Mouse (Mus musculus) limb, embryonic 12.5 days (tissue): ENCODE data around the gene Hoxc10. TPM values are rescaled to one million over a fixed set of nuclear protein-coding genes. Genes with fewer than 3 reads are reported as not detected.
A peak's percentile ranks its signal among the peaks of the same experiment; 100 is the strongest.

Experiments
- ATAC-seq: fragments of 200-750 bp; cut with Nextera tagmentation; 2 replicates; pipeline ENCODE4 v1.8.0; 2017; ENCODE audit warnings: low read depth, moderate TSS enrichment; ENCODE audit not compliant: insufficient number of reproducible peaks, insufficient read depth, low FRiP score, low TSS enrichment
- H3K27ac ChIP-seq: fragments of 300-500 bp; sonication (generic); 2 replicates; pipeline ENCODE4 v1.5.1; 2016; ENCODE audit warnings: mild to moderate bottlenecking, moderate library complexity
- H3K27me3 ChIP-seq: fragments of 300-500 bp; sonication (generic); 2 replicates; pipeline ENCODE4 v1.6.1; 2016; ENCODE audit warnings: mild to moderate bottlenecking, moderate library complexity
- H3K36me3 ChIP-seq: fragments of 300-500 bp; sonication (generic); 2 replicates; pipeline ENCODE4 v1.6.1; 2016; ENCODE audit warnings: mild to moderate bottlenecking, moderate library complexity
- H3K4me1 ChIP-seq: fragments of 300-500 bp; sonication (generic); replicated peaks from 2 replicates; pipeline ENCODE4 v1.6.1; 2016
- H3K4me2 ChIP-seq: fragments of 300-500 bp; sonication (generic); 2 replicates; pipeline ENCODE4 v1.6.1; 2016; ENCODE audit warnings: mild to moderate bottlenecking, moderate library complexity
- H3K4me3 ChIP-seq: fragments of 300-500 bp; sonication (generic); replicated peaks from 2 replicates; pipeline ENCODE4 v1.5.1; 2016; ENCODE audit warnings: mild to moderate bottlenecking
- H3K9ac ChIP-seq: fragments of 300-500 bp; sonication (generic); replicated peaks from 2 replicates; pipeline ENCODE4 v1.6.1; 2016; ENCODE audit warnings: mild to moderate bottlenecking, moderate library complexity
- H3K9me3 ChIP-seq: fragments of 300-500 bp; sonication (generic); 2 replicates; pipeline ENCODE4 v1.6.1; 2016; ENCODE audit warnings: mild to moderate bottlenecking, moderate library complexity
- WGBS: fragments of 180-500 bp; shearing (Covaris S2); methylation state at CpG from one replicate; pipeline ENCODE4 v1.1.7; 2016; 5-methylcytosine and 5-hydroxymethylcytosine counted together
- polyA plus RNA-seq: library from polyadenylated mRNA; unstranded; fragments of >200 nt; fragmentation: Nextera tagmentation; extraction: Ambion mirVana; gene quantifications from 2 replicates; pipeline ENCODE4 v1.2.1, GENCODE M21; 2016

The Hoxc10 gene
- polyA plus RNA-seq, 1 experiment from 2014 or later = 21.2 TPM

- Histone ChIP-seq H3K36me3 (no peaks in the 10 kb centered on the region), H3K4me1 (peaks cover 31% of the 10 kb centered on the region), H3K4me3 (no peak overlapping the region), H3K27ac (no peak overlapping the region), H3K9ac (no peak overlapping the region), H3K9me3 (no peaks in the 10 kb centered on the region), H3K27me3 (peaks cover 95% of the 10 kb centered on the region), H3K4me2 (no peak overlapping the region)
- ATAC-seq = no peak
- WGBS = 13% methylated on average over 3 of the region's 3 CpGs
Measured at GRCm38 (mm10) chr15:102992863-102993262, 26.3 kb downstream of the Hoxc10 start.

GRCm38 (mm10) chr15:102996548-102996947 is 30.0 kb downstream of the Hoxc10 start:
- under 1% methylated on average over 9 of the region's 9 CpGs for WGBS
- Histone ChIP-seq H3K9ac (no peak overlapping the region), H3K27ac (no peak overlapping the region)

GRCm38 (mm10) chr15:102997431-102997830 is 30.8 kb downstream of the Hoxc10 start:
- no peak overlapping the region for H3K9ac ChIP-seq
- peak overlapping the region; percentile 66 for H3K4me2 ChIP-seq
- no peaks in the 10 kb centered on the region for H3K36me3 ChIP-seq
- no peak for ATAC-seq
- no peaks in the 10 kb centered on the region for H3K9me3 ChIP-seq
- 5% methylated on average over 3 of the region's 3 CpGs for WGBS
- peaks cover 61% of the 10 kb centered on the region for H3K4me1 ChIP-seq
- peak overlapping the region; percentile 43 for H3K4me3 ChIP-seq
- no peak overlapping the region for H3K27ac ChIP-seq
- peaks cover 95% of the 10 kb centered on the region for H3K27me3 ChIP-seq

More at GRCm38 (mm10) chr15:102996548-102996947, 30.0 kb downstream of the Hoxc10 start:
- no peak overlapping the region for H3K4me3 ChIP-seq
- peaks cover 59% of the 10 kb centered on the region for H3K4me1 ChIP-seq
- no peaks in the 10 kb centered on the region for H3K9me3 ChIP-seq
- H3K4me2 ChIP-seq = peak overlapping the region; percentile 15; the same call in 1 of the 2 replicates
- H3K27me3 ChIP-seq = peaks cover 95% of the 10 kb centered on the region
- H3K36me3 ChIP-seq = no peaks in the 10 kb centered on the region
- no peak for ATAC-seq

GRCm38 (mm10) chr15:102997939-102998355 is 31.4 kb downstream of the Hoxc10 start, which contains the start of gene Hoxc6:
Gene Hoxc6 (plus strand): TSS chr15:102998257.
- H3K36me3 ChIP-seq = no peaks in the 10 kb centered on the region
- H3K4me2 ChIP-seq = peak within 1 kb of the TSS; percentile 66
- peak within 1 kb of the TSS; percentile 43 for H3K4me3 ChIP-seq
- H3K9me3 ChIP-seq = no peaks in the 10 kb centered on the region
- peaks cover 65% of the 10 kb centered on the region for H3K4me1 ChIP-seq
- H3K9ac ChIP-seq = peak within 1 kb of the TSS; percentile 47
- WGBS = under 1% methylated on average over 19 of the region's 19 CpGs
- peak within 1 kb of the TSS; percentile 79; the same call in 1 of the 2 replicates for H3K27ac ChIP-seq
- peaks cover 95% of the 10 kb centered on the region for H3K27me3 ChIP-seq
- peak; percentile 57; the same call in 1 of the 2 replicates for ATAC-seq

GRCm38 (mm10) chr15:102998608-102999182 is 32.1 kb downstream of the Hoxc10 start:
- peak; percentile 31; the same call in 1 of the 2 replicates for ATAC-seq
- Histone ChIP-seq H3K36me3 (no peaks in the 10 kb centered on the region), H3K27me3 (peaks cover 96% of the 10 kb centered on the region), H3K9me3 (no peaks in the 10 kb centered on the region), H3K4me2 (peak overlapping the region; percentile 66), H3K4me3 (peak overlapping the region; percentile 43), H3K27ac (peak overlapping the region; percentile 79; the same call in 1 of the 2 replicates), H3K4me1 (peaks cover 68% of the 10 kb centered on the region), H3K9ac (peak overlapping the region; percentile 47)
- 0% methylated on average over 19 of the region's 19 CpGs for WGBS

GRCm38 (mm10) chr15:102999183-102999831 is 32.7 kb downstream of the Hoxc10 start:
- ATAC-seq = peak; percentile 30; the same call in 1 of the 2 replicates
- peak overlapping the region; percentile 47 for H3K9ac ChIP-seq
- peak overlapping the region; percentile 79 for H3K27ac ChIP-seq

GRCm38 (mm10) chr15:102999955-103000354 is 33.4 kb downstream of the Hoxc10 start:
- Histone ChIP-seq H3K9me3 (no peaks in the 10 kb centered on the region), H3K4me2 (peak overlapping the region; percentile 66), H3K27me3 (peaks cover 97% of the 10 kb centered on the region), H3K9ac (peak overlapping the region; percentile 47; the same call in 1 of the 2 replicates), H3K36me3 (no peaks in the 10 kb centered on the region), H3K4me1 (peaks cover 68% of the 10 kb centered on the region), H3K4me3 (peak overlapping the region; percentile 43), H3K27ac (peak overlapping the region; percentile 79)
- ATAC-seq = peak; percentile 63; the same call in 1 of the 2 replicates
- WGBS = under 1% methylated on average over 11 of the region's 11 CpGs

More at GRCm38 (mm10) chr15:102999183-102999831, 32.7 kb downstream of the Hoxc10 start:
- Histone ChIP-seq H3K4me2 (peak overlapping the region; percentile 66), H3K4me3 (peak overlapping the region; percentile 43), H3K27me3 (peaks cover 97% of the 10 kb centered on the region), H3K36me3 (no peaks in the 10 kb centered on the region), H3K4me1 (peaks cover 68% of the 10 kb centered on the region), H3K9me3 (no peaks in the 10 kb centered on the region)
- under 1% methylated on average over 32 of the region's 33 CpGs for WGBS

GRCm38 (mm10) chr15:103000501-103000901 is 33.9 kb downstream of the Hoxc10 start:
- Histone ChIP-seq H3K36me3 (no peaks in the 10 kb centered on the region), H3K4me1 (peaks cover 72% of the 10 kb centered on the region), H3K4me2 (peak overlapping the region; percentile 66), H3K9me3 (no peaks in the 10 kb centered on the region), H3K27me3 (peaks cover 95% of the 10 kb centered on the region), H3K9ac (peak overlapping the region; percentile 65), H3K27ac (peak overlapping the region; percentile 79), H3K4me3 (peak overlapping the region; percentile 43)
- no peak for ATAC-seq
- WGBS = under 1% methylated on average over 24 of the region's 24 CpGs

- Histone ChIP-seq H3K9me3 (no peaks in the 10 kb centered on the region), H3K27me3 (peaks cover 95% of the 10 kb centered on the region), H3K36me3 (no peaks in the 10 kb centered on the region), H3K4me1 (peaks cover 76% of the 10 kb centered on the region), H3K27ac (no peak overlapping the region), H3K4me2 (peak overlapping the region; percentile 66), H3K4me3 (peak overlapping the region; percentile 43), H3K9ac (no peak overlapping the region)
- ATAC-seq = no peak
- WGBS = 42% methylated on average over 2 of the region's 2 CpGs
Measured at GRCm38 (mm10) chr15:103001370-103001769, 34.8 kb downstream of the Hoxc10 start.

- Histone ChIP-seq H3K27ac (no peak overlapping the region), H3K4me2 (peak overlapping the region; percentile 66), H3K9me3 (no peaks in the 10 kb centered on the region), H3K4me1 (peaks cover 77% of the 10 kb centered on the region), H3K9ac (no peak overlapping the region), H3K27me3 (peaks cover 95% of the 10 kb centered on the region), H3K4me3 (no peak overlapping the region), H3K36me3 (no peaks in the 10 kb centered on the region)
- WGBS = 12% methylated on average over 4 of the region's 4 CpGs
- no peak for ATAC-seq
Measured at GRCm38 (mm10) chr15:103002156-103002555, 35.6 kb downstream of the Hoxc10 start.

- no peak overlapping the region; the same call in 1 of the 2 replicates for H3K9ac ChIP-seq
- peaks cover 94% of the 10 kb centered on the region for H3K27me3 ChIP-seq
- H3K4me3 ChIP-seq = no peak overlapping the region
- H3K4me1 ChIP-seq = peaks cover 73% of the 10 kb centered on the region
- 11% methylated on average over 13 of the region's 13 CpGs for WGBS
- no peak for ATAC-seq
- no peak overlapping the region for H3K27ac ChIP-seq
- H3K4me2 ChIP-seq = peak overlapping the region; percentile 66
- no peaks in the 10 kb centered on the region for H3K9me3 ChIP-seq
- no peaks in the 10 kb centered on the region for H3K36me3 ChIP-seq
Measured at GRCm38 (mm10) chr15:103002821-103003448, 36.3 kb downstream of the Hoxc10 start.
